Mouse (Mus musculus) myocyte (in vitro differentiated cells): ENCODE results near the gene Rasal1. TPM values are rescaled to one million over a fixed set of nuclear protein-coding genes. Genes with fewer than 3 reads are reported as not detected.

Experiments used
- H3K27me3 ChIP-seq: one replicate; pipeline ENCODE4 v1.6.1; 2011; ENCODE audit not compliant: control insufficient read depth, insufficient read depth, insufficient read length
- H3K36me3 ChIP-seq: one replicate; pipeline ENCODE4 v1.6.1; 2011; ENCODE audit not compliant: control insufficient read depth, insufficient read depth
- H3K4me2 ChIP-seq: one replicate; pipeline ENCODE4 v1.6.1; 2011; ENCODE audit warnings: low read depth, control low read depth
- H3K4me3 ChIP-seq: one replicate; pipeline ENCODE4 v1.5.1; 2011; ENCODE audit warnings: mild to moderate bottlenecking, control low read depth, moderate library complexity
- H3K79me2 ChIP-seq: one replicate; pipeline ENCODE4 v1.6.1; 2011; ENCODE audit not compliant: control insufficient read depth, insufficient read depth
- H3ac ChIP-seq: one replicate; pipeline ENCODE4 v1.6.1; 2011; ENCODE audit not compliant: control insufficient read depth, insufficient read length
- CEBPB ChIP-seq: IDR thresholded peaks from 2 replicates; pipeline ENCODE4 v1.6.1; 2011; ENCODE audit warnings: mild to moderate bottlenecking, moderate library complexity; ENCODE audit not compliant: poor library complexity, insufficient read depth, severe bottlenecking
- E2F4 ChIP-seq: IDR thresholded peaks from one replicate; pipeline ENCODE4 v1.6.1; 2011; ENCODE audit warnings: mild to moderate bottlenecking, control low read depth, moderate library complexity; ENCODE audit not compliant: insufficient read depth
- MAX ChIP-seq: IDR thresholded peaks from one replicate; pipeline ENCODE4 v1.6.1; 2011; ENCODE audit warnings: low read depth, mild to moderate bottlenecking, control low read depth
- MYOD1 ChIP-seq, 3 experiments: IDR thresholded peaks; one replicate each; pipeline ENCODE4 v1.6.1; 2011; ENCODE audit warnings: control low read depth in 2 of 3, low read depth in 2 of 3, mild to moderate bottlenecking in 2 of 3, moderate library complexity in 1 of 3; ENCODE audit not compliant: insufficient read length in 2 of 3, control insufficient read depth in 1 of 3
- MYOG ChIP-seq, 3 experiments: IDR thresholded peaks; one replicate each; pipeline ENCODE4 v1.6.1; 2011; ENCODE audit warnings: control low read depth in 2 of 3, low read depth in 2 of 3, mild to moderate bottlenecking in 2 of 3; ENCODE audit not compliant: insufficient read length in 2 of 3, control insufficient read depth in 1 of 3, insufficient read depth in 1 of 3
- POLR2A ChIP-seq: IDR thresholded peaks from one replicate; pipeline ENCODE4 v1.6.1; 2011; ENCODE audit warnings: low read depth, mild to moderate bottlenecking, control low read depth, moderate library complexity; ENCODE audit not compliant: insufficient read length
- POLR2AphosphoS2 ChIP-seq: IDR thresholded peaks from one replicate; pipeline ENCODE4 v1.6.1; 2011; ENCODE audit warnings: low read depth, control low read depth; ENCODE audit not compliant: insufficient read length
- REST ChIP-seq: IDR thresholded peaks from one replicate; pipeline ENCODE4 v1.6.1; 2011; ENCODE audit warnings: mild to moderate bottlenecking, control low read depth, moderate library complexity; ENCODE audit not compliant: insufficient read depth, insufficient read length
- SRF ChIP-seq: IDR thresholded peaks from one replicate; pipeline ENCODE4 v1.6.1; 2011; ENCODE audit warnings: low read depth; ENCODE audit not compliant: control insufficient read depth, insufficient read length
- TCF12 ChIP-seq: IDR thresholded peaks from one replicate; pipeline ENCODE4 v1.6.1; 2011; ENCODE audit warnings: mild to moderate bottlenecking, control low read depth; ENCODE audit not compliant: poor library complexity, insufficient read depth, severe bottlenecking
- TCF3 ChIP-seq: IDR thresholded peaks from one replicate; pipeline ENCODE4 v1.6.1; 2011; ENCODE audit warnings: low read depth, control low read depth; ENCODE audit not compliant: insufficient read length
- USF1 ChIP-seq: IDR thresholded peaks from one replicate; pipeline ENCODE4 v1.6.1; 2011; ENCODE audit warnings: low read depth, mild to moderate bottlenecking, control low read depth, moderate library complexity
- polyA plus RNA-seq: library from polyadenylated mRNA; unstranded; fragments of >200 nt; fragmentation: generic; extraction: Trizol; gene quantifications from one replicate; pipeline ENCODE4 v1.2.1, GENCODE M21; 2012; ENCODE audit warnings: missing spikeins

Rasal1 gene
- polyA plus RNA-seq, 1 experiment = 0.01 TPM

DNA sequence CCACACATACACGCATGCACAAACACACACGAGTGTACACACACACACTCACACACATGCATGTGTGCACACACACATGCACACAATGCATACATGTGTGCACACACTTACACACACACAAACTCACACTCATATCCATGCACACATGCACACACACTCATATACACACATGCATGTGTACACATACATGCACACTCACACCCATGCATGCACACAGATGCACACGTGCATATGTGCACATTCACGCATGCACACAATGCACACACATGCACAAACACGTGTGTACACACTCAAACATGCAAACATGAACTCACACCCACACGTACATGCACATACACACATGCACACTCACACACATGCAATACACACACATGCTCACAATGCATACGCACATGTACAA lies 8.5 kb upstream of the Rasal1 start:
- no peaks in the 10 kb centered on the region for H3K79me2 ChIP-seq
- no peak overlapping the region for H3ac ChIP-seq
- no peaks in the 10 kb centered on the region for H3K36me3 ChIP-seq
- no peak overlapping the region for H3K4me3 ChIP-seq
- H3K27me3 ChIP-seq = peaks cover 28% of the 10 kb centered on the region
- no peak overlapping the region for H3K4me2 ChIP-seq
- TF ChIP-seq MYOD1 (IDR thresholded peaks at IDR 0.05; ENCODE audit: control insufficient read depth in 1 of 3, insufficient read length in 2 of 3, low read depth in 2 of 3) (no peak), E2F4 (no peak)

DNA sequence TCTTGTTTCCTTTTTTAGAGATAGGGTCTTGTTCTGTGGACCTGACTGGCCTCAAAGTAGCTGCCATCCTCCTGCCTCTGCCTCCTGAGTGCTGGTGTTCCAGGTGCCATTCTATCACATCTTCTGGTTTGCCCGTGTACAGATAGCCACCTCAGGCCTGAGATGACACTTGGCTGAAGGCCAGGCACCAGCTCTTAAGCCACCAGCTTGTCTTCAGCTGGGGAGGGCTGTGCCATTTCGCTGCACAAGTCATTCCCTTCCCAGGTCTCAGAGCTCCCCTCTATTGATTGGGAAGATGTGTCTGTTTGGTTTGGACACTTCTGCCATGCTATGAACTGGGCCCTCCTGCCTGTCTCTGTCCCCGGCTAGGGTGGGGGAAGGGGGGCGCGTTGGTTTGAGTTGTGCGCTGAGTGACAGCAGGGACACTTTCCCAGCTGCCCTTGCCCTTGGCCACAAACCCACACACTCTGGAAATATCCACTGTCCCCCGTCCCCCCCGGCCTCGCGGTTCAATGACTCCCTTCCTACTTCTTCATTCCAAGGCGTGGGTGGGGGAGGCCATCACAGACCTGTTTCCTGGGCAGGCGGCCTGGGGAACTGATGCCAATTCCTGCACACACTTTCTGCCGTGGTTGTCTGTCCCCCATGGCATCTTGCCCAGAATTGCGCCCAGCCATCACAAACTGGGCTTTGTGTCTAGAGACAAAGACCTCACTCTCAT lies 5.1 kb upstream of the Rasal1 start:
- no peaks in the 10 kb centered on the region for H3K36me3 ChIP-seq
- TF ChIP-seq MYOG (IDR thresholded peaks at IDR 0.05; ENCODE audit: control insufficient read depth in 1 of 3, insufficient read depth in 1 of 3, insufficient read length in 2 of 3, low read depth in 2 of 3) (peak in 1 of 3 experiments; percentile 55), MYOD1 (IDR thresholded peaks at IDR 0.05; ENCODE audit: control insufficient read depth in 1 of 3, insufficient read length in 2 of 3, low read depth in 2 of 3) (peak; percentile 50 to 95 (median 68)), MAX (no peak), POLR2A (no peak)
- peak overlapping the region; percentile 56 for H3K4me2 ChIP-seq
- no peaks in the 10 kb centered on the region for H3K79me2 ChIP-seq
- no peak overlapping the region for H3ac ChIP-seq
- H3K4me3 ChIP-seq = no peak overlapping the region
- peaks cover 31% of the 10 kb centered on the region for H3K27me3 ChIP-seq

- no peak for TF ChIP-seq MYOD1 (IDR thresholded peaks at IDR 0.05; ENCODE audit: control insufficient read depth in 1 of 3, insufficient read length in 2 of 3, low read depth in 2 of 3)
- Histone ChIP-seq H3K27me3 (peaks cover 35% of the 10 kb centered on the region), H3K36me3 (no peaks in the 10 kb centered on the region), H3K4me3 (no peak overlapping the region), H3ac (no peak overlapping the region), H3K79me2 (no peaks in the 10 kb centered on the region), H3K4me2 (peak overlapping the region; percentile 56)
Observed at GRCm38 (mm10) chr5:120644227-120644626, 4.4 kb upstream of the Rasal1 start.

- no peak overlapping the region for H3ac ChIP-seq
- no peaks in the 10 kb centered on the region for H3K79me2 ChIP-seq
- H3K4me3 ChIP-seq = no peak overlapping the region
- H3K36me3 ChIP-seq = no peaks in the 10 kb centered on the region
- H3K4me2 ChIP-seq = no peak overlapping the region
- H3K27me3 ChIP-seq = peaks cover 41% of the 10 kb centered on the region
- TF ChIP-seq SRF = no peak
- no peak for TF ChIP-seq MAX
- no peak for TF ChIP-seq MYOD1 (IDR thresholded peaks at IDR 0.05; ENCODE audit: control insufficient read depth in 1 of 3, insufficient read length in 2 of 3, low read depth in 2 of 3)
- TF ChIP-seq POLR2A = no peak
- no peak for TF ChIP-seq REST
- TF ChIP-seq CEBPB = no peak
- no peak for TF ChIP-seq POLR2AphosphoS2
- TF ChIP-seq E2F4 = no peak
- TF ChIP-seq MYOG (IDR thresholded peaks at IDR 0.05; ENCODE audit: control insufficient read depth in 1 of 3, insufficient read depth in 1 of 3, insufficient read length in 2 of 3, low read depth in 2 of 3) = no peak
- no peak for TF ChIP-seq TCF12
- no peak for TF ChIP-seq TCF3
- TF ChIP-seq USF1 = no peak
Observed at GRCm38 (mm10) chr5:120645851-120646250, 2.8 kb upstream of the Rasal1 start.

- peaks cover 48% of the 10 kb centered on the region for H3K27me3 ChIP-seq
- TF ChIP-seq E2F4 = no peak
- no peak for TF ChIP-seq MYOD1 (IDR thresholded peaks at IDR 0.05; ENCODE audit: control insufficient read depth in 1 of 3, insufficient read length in 2 of 3, low read depth in 2 of 3)
- TF ChIP-seq MYOG (IDR thresholded peaks at IDR 0.05; ENCODE audit: control insufficient read depth in 1 of 3, insufficient read depth in 1 of 3, insufficient read length in 2 of 3, low read depth in 2 of 3) = no peak
- TF ChIP-seq REST = no peak
- TF ChIP-seq MAX = no peak
- no peak for TF ChIP-seq USF1
- TF ChIP-seq TCF12 = no peak
- TF ChIP-seq CEBPB = no peak
- no peak for TF ChIP-seq SRF
- no peak for TF ChIP-seq TCF3
- TF ChIP-seq POLR2A = no peak
- no peak for TF ChIP-seq POLR2AphosphoS2
Observed at GRCm38 (mm10) chr5:120647361-120647760, 1.3 kb upstream of the Rasal1 start.

More at GRCm38 (mm10) chr5:120647361-120647760, 1.3 kb upstream of the Rasal1 start:
- no peak overlapping the region for H3ac ChIP-seq
- H3K36me3 ChIP-seq = no peaks in the 10 kb centered on the region
- H3K79me2 ChIP-seq = no peaks in the 10 kb centered on the region
- no peak overlapping the region for H3K4me3 ChIP-seq
- H3K4me2 ChIP-seq = no peak overlapping the region
